Mouse (Mus musculus) thymus, adult 2 months (tissue): Measurements from ENCODE around the gene Gemin7. TPM values are rescaled to one million over a fixed set of nuclear protein-coding genes. Genes with fewer than 3 reads are reported as not detected.

ENCODE experiments used
- DNase-seq: peaks from one replicate; pipeline ENCODE4 v3.0.0; 2021
- H3K27ac ChIP-seq: fragments of 200-500 bp; 2 replicates; pipeline ENCODE4 v1.5.1; 2012; ENCODE audit warnings: low read length, control low read depth; ENCODE audit not compliant: control insufficient read depth, insufficient read depth
- H3K27me3 ChIP-seq: fragments of 200-500 bp; 2 replicates; pipeline ENCODE4 v1.6.1; 2012; ENCODE audit warnings: mild to moderate bottlenecking, low read length, moderate library complexity, mixed read lengths; ENCODE audit not compliant: control insufficient read depth, insufficient read depth
- H3K36me3 ChIP-seq: fragments of 200-500 bp; 2 replicates; pipeline ENCODE4 v1.6.1; 2012; ENCODE audit warnings: mild to moderate bottlenecking, low read length, moderate library complexity; ENCODE audit not compliant: control insufficient read depth, insufficient read depth
- H3K4me1 ChIP-seq: fragments of 200-500 bp; replicated peaks from 2 replicates; pipeline ENCODE4 v1.6.1; 2012; ENCODE audit warnings: low read length; ENCODE audit not compliant: control insufficient read depth, insufficient read depth
- H3K4me3 ChIP-seq: fragments of 200-500 bp; 2 replicates; pipeline ENCODE4 v1.5.1; 2012; ENCODE audit warnings: mild to moderate bottlenecking, low read length, control low read depth, moderate library complexity; ENCODE audit not compliant: control insufficient read depth, insufficient read depth
- CTCF ChIP-seq: fragments of 200-500 bp; IDR thresholded peaks from 2 replicates; pipeline ENCODE4 v1.5.1; 2012; ENCODE audit warnings: mild to moderate bottlenecking, control low read depth, low read length, moderate library complexity, borderline replicate concordance; ENCODE audit not compliant: control insufficient read depth, poor library complexity, insufficient read depth; ENCODE audit errors: extremely low read depth
- POLR2A ChIP-seq: fragments of 200-500 bp; IDR thresholded peaks from 2 replicates; pipeline ENCODE4 v1.6.1; 2012; ENCODE audit warnings: mild to moderate bottlenecking, low read length, control low read depth, moderate library complexity; ENCODE audit not compliant: control insufficient read depth, poor library complexity, insufficient read depth; ENCODE audit errors: extremely low read depth
- WGBS: fragments of 180-500 bp; shearing (Covaris S2); methylation state at CpG from one replicate; pipeline ENCODE4 v1.1.7; 2018; 5-methylcytosine and 5-hydroxymethylcytosine counted together
- polyA plus RNA-seq: library from polyadenylated mRNA; depleted of rRNA; stranded (reverse); fragments of >200 nt; gene quantifications from 2 replicates; pipeline ENCODE4 v1.2.3, GENCODE M21; 2012; rRNA removed

The Gemin7 gene
- 121 and 130 TPM in 2 replicates for polyA plus RNA-seq

- Histone ChIP-seq H3K4me3 (peak within 1 kb of the TSS; percentile 33), H3K27me3 (peaks cover 6% of the 10 kb centered on the region; the same call in 1 of the 2 replicates), H3K36me3 (peaks cover 5% of the 10 kb centered on the region; the same call in 1 of the 2 replicates), H3K4me1 (peaks cover 19% of the 10 kb centered on the region), H3K27ac (no peak within 1 kb of the TSS)
- TF ChIP-seq CTCF (no peak), POLR2A (no peak)
- WGBS = 1% methylated on average over 56 of the region's 56 CpGs
- DNase-seq = no peak
These were observed at the start of gene Gemin7, which contains the start of gene Zfp296 for GRCm38 (mm10) chr7:19577141-19577852. Gene Gemin7, minus strand, starts transcription at chr7:19577595. Gene Zfp296, plus strand, starts transcription at chr7:19577287.

- DNase-seq = no peak
- 88% methylated on average over 2 of the region's 2 CpGs for WGBS
- Histone ChIP-seq H3K4me1 (peaks cover 8% of the 10 kb centered on the region), H3K4me3 (no peak overlapping the region), H3K27ac (no peak overlapping the region), H3K27me3 (no peaks in the 10 kb centered on the region), H3K36me3 (no peaks in the 10 kb centered on the region)
- no peak for TF ChIP-seq POLR2A
- no peak for TF ChIP-seq CTCF
These were observed 46.0 kb upstream of the Gemin7 start for GRCm38 (mm10) chr7:19623433-19623832.

- H3K36me3 ChIP-seq = no peaks in the 10 kb centered on the region
- H3K27me3 ChIP-seq = no peaks in the 10 kb centered on the region
- no peak overlapping the region for H3K27ac ChIP-seq
- H3K4me1 ChIP-seq = no peaks in the 10 kb centered on the region
- WGBS = 91% methylated on average over 6 of the region's 6 CpGs
- TF ChIP-seq CTCF (no peak), POLR2A (no peak)
- DNase-seq = no peak
- no peak overlapping the region for H3K4me3 ChIP-seq
These were observed 44.8 kb upstream of the Gemin7 start for GRCm38 (mm10) chr7:19622241-19622640.

GRCm38 (mm10) chr7:19620811-19621210 lies 43.4 kb upstream of the Gemin7 start:
- no peaks in the 10 kb centered on the region for H3K27me3 ChIP-seq
- WGBS = 96% methylated on average over 7 of the region's 7 CpGs
- TF ChIP-seq CTCF = no peak
- TF ChIP-seq POLR2A = no peak
- H3K4me3 ChIP-seq = no peak overlapping the region
- H3K27ac ChIP-seq = no peak overlapping the region
- DNase-seq = no peak
- H3K36me3 ChIP-seq = no peaks in the 10 kb centered on the region
- H3K4me1 ChIP-seq = no peaks in the 10 kb centered on the region

GRCm38 (mm10) chr7:19619004-19619801 lies 41.8 kb upstream of the Gemin7 start:
- 59% methylated on average over 35 of the region's 35 CpGs for WGBS
- Histone ChIP-seq H3K27ac (no peak overlapping the region), H3K27me3 (no peaks in the 10 kb centered on the region), H3K4me1 (no peaks in the 10 kb centered on the region), H3K4me3 (no peak overlapping the region), H3K36me3 (no peaks in the 10 kb centered on the region)
- DNase-seq = peak; percentile 67
- TF ChIP-seq CTCF = no peak
- TF ChIP-seq POLR2A = no peak

GRCm38 (mm10) chr7:19615036-19615577 lies 37.7 kb upstream of the Gemin7 start:
- DNase-seq = no peak
- no peak for TF ChIP-seq CTCF
- no peak for TF ChIP-seq POLR2A
- Histone ChIP-seq H3K27me3 (no peaks in the 10 kb centered on the region), H3K27ac (no peak overlapping the region), H3K36me3 (no peaks in the 10 kb centered on the region), H3K4me1 (no peaks in the 10 kb centered on the region), H3K4me3 (no peak overlapping the region)
- 79% methylated on average over 12 of the region's 12 CpGs for WGBS
